Mouse (Mus musculus) cerebellum, adult 11-12 months (tissue): ENCODE results near the gene Gm20518.

Source experiments
- DNase-seq: peaks from one replicate; pipeline ENCODE4 v3.0.0; 2022

Gm20518 gene

DNA sequence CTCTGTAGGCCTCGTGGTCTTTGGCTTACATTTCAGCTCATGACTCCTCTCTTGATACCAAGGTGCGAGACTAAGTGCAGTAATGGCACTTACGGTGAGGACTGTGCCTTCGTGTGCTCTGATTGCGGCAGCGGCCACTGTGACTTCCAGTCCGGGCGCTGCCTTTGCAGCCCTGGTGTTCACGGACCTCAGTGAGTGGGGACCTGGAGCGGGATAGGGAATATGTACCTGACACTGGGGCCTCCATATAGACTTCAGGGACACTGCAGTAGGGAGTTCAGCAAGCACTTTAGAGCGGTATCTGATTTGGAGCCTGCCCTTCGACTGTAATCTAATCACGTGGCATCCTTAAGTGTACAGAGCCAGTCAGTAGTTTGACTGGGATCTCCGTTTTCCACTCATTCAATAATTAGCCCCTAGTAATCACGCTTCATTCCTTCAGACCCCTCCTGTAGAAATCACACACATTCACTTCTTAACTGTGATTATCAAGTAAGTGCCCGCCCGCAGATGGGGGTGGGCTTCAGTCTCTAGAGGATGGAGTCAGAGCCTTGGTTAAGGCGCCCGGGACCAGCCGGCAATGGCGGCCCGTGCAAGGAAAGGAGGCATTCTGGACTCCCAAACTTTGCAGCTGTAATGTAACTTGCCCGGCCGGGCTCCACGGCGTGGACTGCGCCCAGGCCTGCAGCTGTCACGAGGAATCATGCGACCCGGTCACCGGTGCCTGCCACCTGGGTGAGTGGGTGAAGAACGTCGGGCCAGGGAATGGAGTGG, 87.6 kb downstream of the Gm20518 start:
- DNase-seq: no peak

DNA sequence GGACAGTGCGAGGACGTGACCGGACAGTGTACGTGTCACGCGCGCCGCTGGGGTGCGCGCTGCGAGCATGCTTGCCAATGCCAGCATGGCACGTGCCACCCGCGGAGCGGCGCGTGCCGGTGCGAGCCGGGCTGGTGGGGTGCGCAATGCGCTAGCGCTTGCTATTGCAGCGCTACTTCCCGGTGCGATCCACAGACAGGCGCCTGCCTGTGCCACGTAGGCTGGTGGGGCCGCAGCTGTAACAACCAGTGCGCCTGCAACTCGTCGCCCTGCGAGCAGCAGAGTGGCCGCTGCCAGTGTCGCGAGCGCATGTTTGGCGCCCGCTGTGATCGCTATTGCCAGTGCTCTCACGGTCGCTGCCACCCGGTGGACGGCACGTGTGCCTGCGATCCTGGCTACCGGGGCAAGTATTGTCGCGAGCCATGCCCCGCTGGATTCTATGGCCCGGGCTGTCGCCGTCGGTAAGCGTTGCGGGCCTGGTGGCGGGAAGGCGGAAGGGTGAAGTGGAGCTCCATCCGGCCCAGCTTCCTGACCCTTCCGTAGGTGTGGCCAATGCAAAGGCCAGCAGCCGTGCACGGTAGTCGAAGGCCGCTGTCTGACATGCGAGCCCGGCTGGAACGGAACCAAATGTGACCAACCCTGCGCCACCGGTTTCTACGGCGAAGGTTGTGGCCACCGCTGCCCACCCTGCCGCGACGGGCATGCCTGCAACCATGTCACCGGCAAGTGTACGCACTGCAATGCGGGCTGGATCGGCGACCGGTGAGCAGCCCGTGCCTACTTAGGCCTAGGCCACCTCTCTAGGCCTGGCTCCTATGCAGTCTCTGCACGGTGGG, 88.4 kb downstream of the Gm20518 start:
- DNase-seq: peak; percentile 33

DNA sequence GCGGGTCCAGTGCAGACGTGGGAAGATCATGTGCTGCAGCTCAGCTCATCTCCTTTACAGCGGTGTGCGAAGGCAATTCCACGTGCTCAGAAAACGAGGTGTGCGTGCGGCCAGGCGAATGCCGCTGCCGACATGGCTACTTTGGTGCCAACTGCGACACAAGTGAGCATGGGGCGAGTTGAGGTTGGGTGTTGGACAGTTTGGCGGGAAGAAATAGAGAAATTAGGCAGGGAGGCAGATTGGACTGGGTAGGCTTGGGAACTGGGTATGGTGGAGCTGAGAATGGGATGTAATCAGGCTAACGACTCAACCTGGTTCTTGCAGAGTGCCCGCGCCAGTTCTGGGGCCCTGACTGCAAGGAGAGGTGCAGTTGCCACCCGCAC, 89.0 kb downstream of the Gm20518 start:
- no peak for DNase-seq

DNA sequence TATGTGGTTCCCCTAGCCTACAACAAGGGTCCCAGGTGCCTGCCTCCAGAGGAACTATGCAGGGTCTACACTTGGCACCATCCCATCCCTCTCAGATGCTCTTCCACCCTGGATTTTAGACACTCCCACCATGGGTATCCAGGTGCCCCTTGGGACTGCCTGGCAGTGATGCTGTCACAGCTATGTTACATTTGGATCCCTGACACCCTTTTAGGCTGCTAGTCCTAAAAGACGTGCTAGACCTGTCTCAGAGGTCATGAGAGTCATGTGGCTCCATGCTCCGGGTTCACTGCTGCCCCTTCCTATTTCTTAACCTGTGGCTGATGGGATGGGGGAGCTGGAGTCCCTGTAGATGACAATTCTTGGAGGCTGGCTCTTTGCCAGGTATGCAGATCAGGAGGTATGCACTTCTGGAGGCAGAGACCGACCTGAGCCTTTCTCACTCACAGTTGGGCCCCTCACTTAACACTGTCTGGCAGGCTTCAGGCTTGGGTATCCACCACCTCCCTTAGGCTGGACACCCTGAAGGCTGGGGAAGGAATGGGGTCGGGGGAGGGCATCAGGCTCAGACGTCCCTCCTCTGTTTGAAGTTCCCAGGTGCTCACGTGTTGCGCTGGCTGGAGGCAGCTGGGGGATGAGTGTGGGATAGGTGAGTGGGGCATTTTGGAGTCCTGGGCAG, 89.6 kb downstream of the Gm20518 start:
- peak; percentile 27 for DNase-seq

DNA sequence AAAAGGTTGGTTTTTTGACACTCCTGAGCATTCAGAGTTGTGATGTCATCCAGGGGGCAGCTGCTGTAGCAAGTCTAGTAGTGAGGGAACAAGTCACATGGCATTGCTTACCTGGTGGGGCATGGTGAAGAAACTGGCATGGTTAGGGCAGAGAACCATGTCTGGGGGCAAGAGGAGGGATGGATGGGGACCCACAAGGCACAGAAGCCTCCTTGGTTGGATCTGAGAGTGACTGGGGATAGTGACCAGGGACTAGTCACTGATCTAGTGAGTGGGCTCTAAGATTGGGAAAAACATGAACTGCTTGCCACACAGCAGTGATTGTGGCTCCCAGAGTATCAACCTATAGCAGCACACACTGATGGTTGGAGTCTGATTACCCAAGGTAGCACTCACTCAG, 91.9 kb downstream of the Gm20518 start:
- DNase-seq: no peak

DNA sequence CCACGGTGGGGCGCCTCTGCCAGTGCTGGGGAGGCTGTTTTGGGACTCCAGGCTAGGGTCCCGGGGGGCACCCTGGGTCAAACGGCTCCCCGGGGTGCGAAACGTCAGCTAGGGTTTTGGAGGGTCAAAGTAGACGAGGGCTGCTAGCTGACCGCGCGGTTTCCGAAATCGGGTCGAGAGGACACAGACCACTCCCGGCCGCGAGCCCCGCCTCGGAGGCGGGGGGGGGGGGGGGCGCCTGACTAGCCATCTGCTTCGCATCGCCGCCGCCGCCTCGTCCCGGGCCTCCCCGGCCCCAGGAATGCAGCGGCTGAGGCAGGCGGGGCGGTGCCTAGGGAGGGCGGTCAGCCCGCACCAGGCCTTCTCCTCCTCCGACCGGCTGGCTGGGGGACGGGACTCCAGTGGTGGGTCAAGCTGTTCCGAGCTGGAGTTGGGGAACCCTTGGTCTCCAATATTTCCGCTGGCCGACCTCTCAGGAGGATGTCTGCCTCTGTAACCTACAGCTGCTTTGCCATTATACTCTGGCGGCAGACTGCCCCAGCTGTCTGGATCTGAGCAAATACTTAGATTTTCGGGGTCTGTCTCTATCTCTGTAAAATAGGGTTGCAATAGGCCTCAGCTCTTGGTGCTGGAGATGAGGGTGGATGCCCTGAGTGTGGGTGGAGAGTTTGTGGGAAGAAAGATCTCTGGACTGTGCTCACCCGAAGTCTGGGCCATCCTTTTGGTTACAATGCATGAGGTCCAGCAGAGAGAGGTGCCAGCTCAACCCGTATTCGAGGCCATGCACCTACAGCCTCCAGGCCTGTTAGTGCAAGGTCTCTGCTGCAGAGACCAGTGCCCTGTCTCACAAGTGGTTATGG, 92.9 kb downstream of the Gm20518 start:
- DNase-seq: no peak

DNA sequence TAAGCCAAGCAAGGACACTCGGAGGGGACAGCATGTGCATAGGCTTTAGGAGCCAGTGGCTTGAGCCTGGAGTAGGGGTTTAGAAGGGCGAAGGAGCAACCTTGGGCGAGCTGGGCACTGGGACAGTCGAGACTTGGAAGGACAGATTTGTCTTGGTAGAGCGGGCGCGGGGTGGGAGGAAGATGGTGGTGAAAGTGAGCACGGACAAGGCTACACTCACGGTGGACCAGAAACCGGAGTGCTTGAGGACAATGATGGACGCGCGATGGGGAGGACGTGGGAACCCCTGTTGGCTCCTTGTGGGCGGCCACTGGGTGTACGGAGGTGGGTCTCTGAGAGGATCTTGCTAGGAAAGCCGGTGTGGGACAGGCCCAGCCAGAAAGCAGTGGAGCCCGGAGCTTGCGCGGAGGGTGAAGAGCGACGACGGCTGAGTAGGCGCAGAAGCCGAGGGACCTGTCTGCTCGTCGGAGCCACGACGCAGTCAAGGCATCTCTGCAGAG, 93.6 kb downstream of the Gm20518 start:
- no peak for DNase-seq

DNA sequence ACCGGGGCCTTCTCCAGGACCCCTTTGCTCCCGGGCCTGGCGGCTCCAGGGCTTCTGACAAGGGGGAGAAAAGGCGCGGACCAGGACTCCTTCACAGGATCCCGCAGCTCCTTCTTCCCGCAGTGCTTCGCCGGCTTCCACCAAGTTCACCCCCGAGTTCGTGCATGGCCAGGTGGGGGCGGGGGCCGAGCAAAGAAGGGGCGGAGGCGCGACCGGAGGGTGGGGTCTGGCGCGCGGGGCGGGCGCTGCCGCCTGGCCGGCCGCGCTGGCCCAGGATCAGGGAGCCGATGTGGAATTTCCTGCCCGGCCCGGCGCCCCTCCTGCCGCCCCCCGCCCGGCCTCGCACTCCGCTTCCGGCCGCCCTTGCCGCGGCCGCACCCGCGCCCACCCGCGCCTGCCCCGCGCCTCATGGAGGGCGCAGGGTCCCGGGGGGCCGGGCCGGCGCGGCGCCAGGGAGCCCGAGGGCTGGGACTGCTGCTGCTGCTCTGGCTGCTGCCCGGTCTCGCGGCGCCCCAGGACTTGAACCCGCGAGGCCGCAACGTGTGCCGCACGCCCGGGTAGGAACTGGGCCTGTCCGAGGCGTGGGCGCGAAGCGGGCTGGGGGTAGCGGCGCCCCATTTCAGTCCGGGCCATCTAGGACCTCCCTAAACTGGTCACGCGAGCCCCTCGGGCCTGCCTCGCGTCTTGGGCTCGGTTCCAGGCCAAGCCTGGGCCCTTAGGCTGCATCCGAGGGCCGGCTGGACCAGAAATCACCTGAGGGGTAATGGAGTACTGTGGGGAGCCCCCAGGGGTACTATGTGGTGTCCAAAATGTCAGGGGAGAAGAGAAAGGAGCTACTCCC, 94.3 kb downstream of the Gm20518 start, which contains the start of gene Scarf2:
Gene Scarf2 (plus strand): TSS at position 312 of the 841 bp plus-strand sequence.
- no peak for DNase-seq

DNA sequence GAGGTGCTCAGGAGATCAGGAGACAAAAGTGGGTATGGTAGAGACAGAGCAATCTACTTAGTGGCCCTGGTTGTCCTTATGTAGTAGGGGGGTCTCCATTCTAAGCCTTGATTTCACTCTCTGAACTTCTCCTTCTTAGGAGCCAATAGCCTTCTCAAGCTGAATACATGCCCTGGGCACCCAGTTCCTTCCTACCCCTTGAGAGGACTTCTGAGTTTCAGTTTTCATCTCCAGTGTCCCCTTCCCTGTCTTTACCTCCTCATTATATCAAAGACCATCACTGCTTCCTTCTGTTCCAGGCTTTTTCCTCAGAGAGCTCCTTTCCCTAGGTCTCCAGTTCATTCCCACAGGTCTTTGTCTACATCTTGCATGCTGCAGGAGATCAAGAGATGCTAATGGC, 95.0 kb downstream of the Gm20518 start:
- no peak for DNase-seq

DNA sequence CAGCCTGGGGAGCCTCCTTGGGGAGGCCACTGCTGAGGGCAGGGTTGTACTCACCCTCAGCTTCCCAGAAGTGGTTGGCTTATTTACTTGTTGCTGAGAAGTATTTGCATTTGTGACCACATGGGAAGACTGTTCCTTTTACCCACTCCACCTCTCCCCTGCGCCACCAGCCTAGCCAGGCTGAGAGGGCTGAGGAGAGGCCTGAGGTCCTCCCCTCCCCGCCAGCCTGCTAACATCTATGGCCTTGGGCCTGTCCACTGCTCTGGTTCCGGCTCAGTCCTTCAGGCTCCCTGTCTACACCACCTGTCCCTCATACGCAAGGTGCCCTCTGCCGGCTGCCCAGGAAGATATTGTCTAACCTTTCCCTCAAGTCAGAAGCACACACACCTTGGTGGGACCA, 95.8 kb downstream of the Gm20518 start:
- DNase-seq: peak; percentile 17

DNA sequence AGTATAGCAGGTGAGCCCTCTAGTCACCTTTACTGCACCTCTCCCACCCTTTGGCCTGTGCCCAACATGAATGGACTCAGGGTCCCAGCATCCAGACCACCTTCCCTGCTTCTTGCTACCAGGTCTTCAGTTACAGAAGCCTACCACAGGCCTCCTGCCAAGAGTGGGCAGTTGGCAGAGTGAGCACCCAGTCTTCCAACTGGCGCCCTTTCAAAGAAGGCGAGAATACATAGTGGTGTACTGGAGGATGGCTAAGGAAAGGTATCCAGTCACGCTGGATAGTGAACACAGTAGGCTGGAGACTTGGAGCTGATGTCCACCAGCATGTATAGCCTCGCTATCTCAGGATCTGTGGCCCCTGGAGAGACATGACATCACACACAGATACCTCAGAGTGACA, 97.4 kb downstream of the Gm20518 start:
- no peak for DNase-seq

DNA sequence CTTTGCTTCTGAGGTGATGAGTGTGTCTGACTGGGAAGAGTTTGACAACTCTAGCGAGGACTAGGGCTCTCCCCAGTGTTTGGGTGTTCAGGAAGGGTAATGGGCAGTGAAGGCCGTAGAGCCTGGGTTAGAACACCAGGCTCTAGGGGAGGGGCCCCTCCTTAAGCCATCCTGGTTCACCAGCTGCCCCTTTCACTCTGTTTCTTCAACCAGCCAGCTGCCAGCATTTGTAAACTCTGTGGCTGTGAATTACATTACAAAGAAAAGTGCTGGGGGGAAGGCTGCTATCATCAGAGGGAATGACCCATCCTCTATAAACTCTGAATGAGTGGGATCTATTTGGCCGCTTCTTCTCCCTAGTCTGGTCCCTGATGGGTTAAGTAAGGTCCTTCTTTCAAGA, 98.7 kb downstream of the Gm20518 start:
- no peak for DNase-seq

DNA sequence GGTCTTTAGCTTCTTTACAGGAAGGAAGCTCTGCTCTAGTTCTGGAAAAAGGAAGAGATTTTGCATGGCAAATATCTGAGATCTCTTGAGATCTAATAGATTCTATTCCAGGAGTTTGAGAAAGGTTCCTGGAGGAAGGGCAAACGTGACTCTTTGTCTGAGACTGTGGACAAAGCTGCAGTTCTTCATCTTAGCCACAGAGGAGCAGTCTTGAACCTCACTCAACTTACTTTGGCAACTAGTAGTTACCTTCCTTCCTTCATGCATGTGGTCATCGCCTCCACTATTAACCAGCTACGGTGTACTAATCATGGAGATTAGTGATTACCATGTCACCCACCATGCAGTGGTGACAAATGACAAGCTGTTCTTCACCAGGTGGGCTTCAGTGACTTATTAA, 106.1 kb downstream of the Gm20518 start:
- no peak for DNase-seq
